Mouse (Mus musculus): ENCODE results near the gene Atp8a1. TPM values are rescaled to one million over a fixed set of nuclear protein-coding genes. Genes with fewer than 3 reads are reported as not detected.

The Atp8a1 gene
- polyA plus RNA-seq, 1 experiment from 2014 or later: 44.5 TPM

DNA sequence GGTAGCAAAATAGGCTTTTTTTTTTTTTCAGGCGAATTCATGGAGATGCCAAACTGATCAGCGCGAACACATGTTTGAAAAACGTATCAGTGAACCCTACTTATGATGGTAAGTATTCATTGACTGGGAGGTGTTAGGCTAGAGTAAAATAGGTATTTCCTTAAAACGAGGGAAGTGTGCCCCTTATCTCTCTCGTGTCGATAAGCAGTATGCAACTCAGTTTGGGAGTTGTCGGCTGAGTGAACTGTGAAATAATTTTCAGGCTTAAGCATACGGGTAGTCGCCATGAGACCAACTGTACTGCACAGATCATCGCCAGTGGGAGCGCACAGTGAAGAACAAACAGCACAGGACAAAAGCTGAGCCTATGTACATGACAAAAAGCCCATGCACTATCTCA, 226.0 kb downstream of the Atp8a1 start:
- no peak for TF ChIP-seq CTCF (IDR thresholded peaks at IDR 0.05; ENCODE audit: low read depth)
- Histone ChIP-seq H3K36me3 (ENCODE audit: insufficient read depth) (peaks cover 8% of the 10 kb centered on the region; the same call in 1 of the 2 replicates), H3K27ac (ENCODE audit: low read depth) (no peak overlapping the region), H3K4me2 (no peak overlapping the region), H3K4me1 (ENCODE audit: insufficient read depth) (no peaks in the 10 kb centered on the region), H3K9ac (no peak overlapping the region), H3K9me3 (ENCODE audit: low read depth, low read length) (no peaks in the 10 kb centered on the region), H3K27me3 (ENCODE audit: insufficient read depth, low read length) (no peaks in the 10 kb centered on the region), H3K4me3 (ENCODE audit: low read depth, low read length) (no peak overlapping the region)
- ATAC-seq (ENCODE audit: insufficient read depth) (no peak), DNase-seq (no peak)
- WGBS: 77% methylated on average over 12 of the region's 12 CpGs

DNA sequence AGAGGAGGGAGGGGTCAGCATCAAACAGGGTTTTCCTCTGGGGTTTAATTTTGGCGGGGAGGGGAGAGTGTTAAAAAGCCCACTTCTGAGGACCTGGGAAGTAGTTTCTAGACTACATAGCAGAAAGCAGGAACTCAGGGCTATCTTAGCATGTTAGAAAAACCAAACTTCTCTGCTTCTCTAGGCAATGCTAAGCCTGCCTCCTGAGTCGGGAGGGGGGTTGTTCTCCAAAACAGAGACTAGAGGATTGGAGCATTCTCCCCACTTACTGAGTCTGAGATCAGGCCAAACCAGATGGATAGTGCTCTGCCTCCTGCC, 237.8 kb downstream of the Atp8a1 start:
- Histone ChIP-seq H3K9ac (peak overlapping the region; percentile 56; the same call in 1 of the 2 replicates), H3K9me3 (ENCODE audit: low read depth, low read length) (no peaks in the 10 kb centered on the region), H3K4me1 (ENCODE audit: insufficient read depth) (0 out of 2 replicates have a peak, but pooled peaks cover 5% of the 10 kb centered on the region), H3K4me3 (ENCODE audit: low read depth, low read length) (peak overlapping the region; percentile 52), H3K27me3 (ENCODE audit: insufficient read depth, low read length) (peaks cover 58% of the 10 kb centered on the region), H3K36me3 (ENCODE audit: insufficient read depth) (no peaks in the 10 kb centered on the region), H3K4me2 (peak overlapping the region; percentile 95), H3K27ac (ENCODE audit: low read depth) (no peak overlapping the region)
- ATAC-seq (ENCODE audit: insufficient read depth) (no peak), DNase-seq (peak; percentile 41)
- TF ChIP-seq CTCF (IDR thresholded peaks at IDR 0.05; ENCODE audit: low read depth): no peak
- WGBS: 17% methylated on average over 2 of the region's 2 CpGs

GRCm38 (mm10) chr5:67608674-67609519, 238.3 kb downstream of the Atp8a1 start:
- peak overlapping the region; percentile 95 for H3K4me2 ChIP-seq
- TF ChIP-seq CTCF (IDR thresholded peaks at IDR 0.05; ENCODE audit: low read depth): no peak

GRCm38 (mm10) chr5:67607804-67608673, 239.2 kb downstream of the Atp8a1 start, which contains the start of gene Shisa3:
Gene Shisa3, plus strand, starts transcription at chr5:67607882.
- Histone ChIP-seq H3K9me3 (ENCODE audit: low read depth, low read length) (no peaks in the 10 kb centered on the region), H3K27me3 (ENCODE audit: insufficient read depth, low read length) (peaks cover 58% of the 10 kb centered on the region), H3K4me2 (peak within 1 kb of the TSS; percentile 95), H3K4me3 (ENCODE audit: low read depth, low read length) (peak within 1 kb of the TSS; percentile 52), H3K4me1 (ENCODE audit: insufficient read depth) (0 out of 2 replicates have a peak, but pooled peaks cover 5% of the 10 kb centered on the region), H3K27ac (ENCODE audit: low read depth) (peak within 1 kb of the TSS; percentile 20; the same call in 1 of the 2 replicates), H3K36me3 (ENCODE audit: insufficient read depth) (no peaks in the 10 kb centered on the region), H3K9ac (peak within 1 kb of the TSS; percentile 56)
- no peak; the same call in 1 of the 2 replicates for TF ChIP-seq CTCF (IDR thresholded peaks at IDR 0.05; ENCODE audit: low read depth)
- ATAC-seq (ENCODE audit: insufficient read depth) (peak; percentile 86), DNase-seq (peak; percentile 74)
- under 1% methylated on average over 85 of the region's 86 CpGs for WGBS

More at GRCm38 (mm10) chr5:67608674-67609519, 238.3 kb downstream of the Atp8a1 start:
- DNase-seq (peak; percentile 9), ATAC-seq (ENCODE audit: insufficient read depth) (no peak)
- H3K4me1 ChIP-seq (ENCODE audit: insufficient read depth): 0 out of 2 replicates have a peak, but pooled peaks cover 5% of the 10 kb centered on the region
- no peak overlapping the region; the same call in 1 of the 2 replicates for H3K27ac ChIP-seq (ENCODE audit: low read depth)
- H3K4me3 ChIP-seq (ENCODE audit: low read depth, low read length): peak overlapping the region; percentile 52
- H3K9me3 ChIP-seq (ENCODE audit: low read depth, low read length): no peaks in the 10 kb centered on the region
- H3K9ac ChIP-seq: peak overlapping the region; percentile 56
- H3K36me3 ChIP-seq (ENCODE audit: insufficient read depth): no peaks in the 10 kb centered on the region
- peaks cover 58% of the 10 kb centered on the region for H3K27me3 ChIP-seq (ENCODE audit: insufficient read depth, low read length)
- WGBS: 5% methylated on average over 31 of the region's 31 CpGs

GRCm38 (mm10) chr5:67606916-67607803, 240.1 kb downstream of the Atp8a1 start:
- peak overlapping the region; percentile 52 for H3K4me3 ChIP-seq (ENCODE audit: low read depth, low read length)
- peak; percentile 57 for DNase-seq
- 0 out of 2 replicates have a peak, but pooled peaks cover 5% of the 10 kb centered on the region for H3K4me1 ChIP-seq (ENCODE audit: insufficient read depth)
- no peaks in the 10 kb centered on the region for H3K36me3 ChIP-seq (ENCODE audit: insufficient read depth)
- no peak for ATAC-seq (ENCODE audit: insufficient read depth)
- 1% methylated on average over 66 of the region's 66 CpGs for WGBS
- peak overlapping the region; percentile 56; the same call in 1 of the 2 replicates for H3K9ac ChIP-seq
- H3K9me3 ChIP-seq (ENCODE audit: low read depth, low read length): no peaks in the 10 kb centered on the region
- peak; percentile 11; the same call in 1 of the 2 replicates for TF ChIP-seq CTCF (IDR thresholded peaks at IDR 0.05; ENCODE audit: low read depth)
- peaks cover 58% of the 10 kb centered on the region for H3K27me3 ChIP-seq (ENCODE audit: insufficient read depth, low read length)
- no peak overlapping the region for H3K27ac ChIP-seq (ENCODE audit: low read depth)
- H3K4me2 ChIP-seq: peak overlapping the region; percentile 95

- Histone ChIP-seq H3K27me3 (ENCODE audit: insufficient read depth, low read length) (peaks cover 54% of the 10 kb centered on the region), H3K9ac (no peak overlapping the region), H3K4me1 (ENCODE audit: insufficient read depth) (0 out of 2 replicates have a peak, but pooled peaks cover 5% of the 10 kb centered on the region), H3K4me3 (ENCODE audit: low read depth, low read length) (no peak overlapping the region), H3K4me2 (no peak overlapping the region), H3K36me3 (ENCODE audit: insufficient read depth) (no peaks in the 10 kb centered on the region), H3K27ac (ENCODE audit: low read depth) (no peak overlapping the region), H3K9me3 (ENCODE audit: low read depth, low read length) (no peaks in the 10 kb centered on the region)
- no peak for ATAC-seq (ENCODE audit: insufficient read depth)
- no peak for DNase-seq
- TF ChIP-seq CTCF (IDR thresholded peaks at IDR 0.05; ENCODE audit: low read depth): no peak
- 28% methylated on average over 5 of the region's 5 CpGs for WGBS
Observed at GRCm38 (mm10) chr5:67605951-67606350, 241.3 kb downstream of the Atp8a1 start.

Data from lung, embryonic 14.5 days (tissue).